Mouse (Mus musculus) midbrain, embryonic 10.5 days (tissue): ENCODE results near the gene Zcchc24. TPM values are rescaled to one million over a fixed set of nuclear protein-coding genes. Genes with fewer than 3 reads are reported as not detected.

ENCODE experiments used
- DNase-seq: peaks from one replicate; pipeline ENCODE4 v3.0.0-alpha.2; 2017; ENCODE audit warnings: low spot score
- H3K27ac ChIP-seq: fragments of 300-500 bp; sonication (generic); replicated peaks from 2 replicates; pipeline ENCODE4 v1.5.1; 2016; ENCODE audit warnings: mild to moderate bottlenecking
- H3K27me3 ChIP-seq: fragments of 300-500 bp; sonication (generic); 2 replicates; pipeline ENCODE4 v1.6.1; 2016; ENCODE audit warnings: low read depth, mild to moderate bottlenecking; ENCODE audit not compliant: poor library complexity, severe bottlenecking
- H3K36me3 ChIP-seq: fragments of 300-500 bp; sonication (generic); 2 replicates; pipeline ENCODE4 v1.6.1; 2016; ENCODE audit warnings: mild to moderate bottlenecking, moderate library complexity
- H3K4me1 ChIP-seq: fragments of 300-500 bp; sonication (generic); 2 replicates; pipeline ENCODE4 v1.6.1; 2016
- H3K4me3 ChIP-seq: fragments of 300-500 bp; sonication (generic); 2 replicates; pipeline ENCODE4 v1.5.1; 2016; ENCODE audit warnings: mild to moderate bottlenecking, moderate library complexity
- H3K9me3 ChIP-seq: fragments of 300-500 bp; sonication (generic); replicated peaks from 2 replicates; pipeline ENCODE4 v1.6.1; 2016; ENCODE audit warnings: mild to moderate bottlenecking
- WGBS: fragments of 180-500 bp; shearing (Covaris S2); methylation state at CpG from one replicate; pipeline ENCODE4 v1.1.7; 2016; 5-methylcytosine and 5-hydroxymethylcytosine counted together
- polyA plus RNA-seq: library from polyadenylated mRNA; unstranded; fragments of >200 nt; fragmentation: Nextera tagmentation; extraction: Ambion mirVana; gene quantifications from 2 replicates; pipeline ENCODE4 v1.2.1, GENCODE M21; 2016

Zcchc24 gene
- polyA plus RNA-seq, 1 experiment from 2014 or later, result 6.4 TPM

GRCm38 (mm10) chr14:25769626-25770306 is 927 bp upstream of the Zcchc24 start:
- Histone ChIP-seq H3K27me3 (peaks cover 65% of the 10 kb centered on the region), H3K4me1 (peaks cover 65% of the 10 kb centered on the region), H3K36me3 (no peaks in the 10 kb centered on the region), H3K9me3 (no peaks in the 10 kb centered on the region), H3K27ac (peak overlapping the region; percentile 71), H3K4me3 (peak overlapping the region; percentile 78)
- DNase-seq, result peak; percentile 41
- WGBS, result 17% methylated on average over 8 of the region's 8 CpGs

GRCm38 (mm10) chr14:25768261-25768893 is 462 bp downstream of the Zcchc24 start:
- no peaks in the 10 kb centered on the region for H3K9me3 ChIP-seq
- WGBS, result 2% methylated on average over 50 of the region's 50 CpGs
- peaks cover 59% of the 10 kb centered on the region for H3K4me1 ChIP-seq
- peaks cover 65% of the 10 kb centered on the region for H3K27me3 ChIP-seq
- H3K27ac ChIP-seq, result peak overlapping the region; percentile 82
- H3K4me3 ChIP-seq, result peak overlapping the region; percentile 78
- no peaks in the 10 kb centered on the region for H3K36me3 ChIP-seq
- no peak for DNase-seq

- 21% methylated on average over 6 of the region's 6 CpGs for WGBS
- peak overlapping the region; percentile 78 for H3K4me3 ChIP-seq
- no peak for DNase-seq
- peaks cover 61% of the 10 kb centered on the region for H3K27me3 ChIP-seq
- H3K4me1 ChIP-seq, result peaks cover 57% of the 10 kb centered on the region
- no peaks in the 10 kb centered on the region for H3K9me3 ChIP-seq
- peak overlapping the region; percentile 82 for H3K27ac ChIP-seq
- H3K36me3 ChIP-seq, result no peaks in the 10 kb centered on the region
Observed at GRCm38 (mm10) chr14:25767725-25768203, 1.1 kb downstream of the Zcchc24 start.

GRCm38 (mm10) chr14:25766441-25766840 is 2.4 kb downstream of the Zcchc24 start:
- no peaks in the 10 kb centered on the region for H3K36me3 ChIP-seq
- peaks cover 53% of the 10 kb centered on the region for H3K27me3 ChIP-seq
- no peak for DNase-seq
- WGBS, result 66% methylated on average over 4 of the region's 4 CpGs
- H3K27ac ChIP-seq, result 0 out of 2 replicates have a peak overlapping the region, but pooled peaks have one; percentile 63
- peak overlapping the region; percentile 19; the same call in 1 of the 2 replicates for H3K4me3 ChIP-seq
- no peaks in the 10 kb centered on the region for H3K9me3 ChIP-seq
- H3K4me1 ChIP-seq, result peaks cover 57% of the 10 kb centered on the region

- Histone ChIP-seq H3K36me3 (no peaks in the 10 kb centered on the region), H3K4me3 (no peak overlapping the region), H3K27me3 (peaks cover 47% of the 10 kb centered on the region), H3K27ac (peak overlapping the region; percentile 63; the same call in 1 of the 2 replicates), H3K4me1 (peaks cover 57% of the 10 kb centered on the region), H3K9me3 (no peaks in the 10 kb centered on the region)
- WGBS, result 35% methylated on average over 8 of the region's 8 CpGs
- no peak for DNase-seq
Observed at GRCm38 (mm10) chr14:25765921-25766320, 2.9 kb downstream of the Zcchc24 start.

- 51% methylated on average over 12 of the region's 12 CpGs for WGBS
- DNase-seq, result no peak
- no peaks in the 10 kb centered on the region for H3K9me3 ChIP-seq
- H3K36me3 ChIP-seq, result no peaks in the 10 kb centered on the region
- peaks cover 57% of the 10 kb centered on the region for H3K4me1 ChIP-seq
- H3K4me3 ChIP-seq, result no peak overlapping the region
- peak overlapping the region; percentile 63 for H3K27ac ChIP-seq
- peaks cover 40% of the 10 kb centered on the region for H3K27me3 ChIP-seq
Observed at GRCm38 (mm10) chr14:25765146-25765545, 3.7 kb downstream of the Zcchc24 start.

- no peak for DNase-seq
- H3K9me3 ChIP-seq, result no peaks in the 10 kb centered on the region
- H3K27me3 ChIP-seq, result peaks cover 11% of the 10 kb centered on the region
- no peak overlapping the region for H3K27ac ChIP-seq
- peaks cover 19% of the 10 kb centered on the region for H3K4me1 ChIP-seq
- 91% methylated on average over 5 of the region's 5 CpGs for WGBS
- no peak overlapping the region for H3K4me3 ChIP-seq
- no peaks in the 10 kb centered on the region for H3K36me3 ChIP-seq
Observed at GRCm38 (mm10) chr14:25761184-25761583, 7.7 kb downstream of the Zcchc24 start.

GRCm38 (mm10) chr14:25759981-25760537 is 8.8 kb downstream of the Zcchc24 start:
- no peak for DNase-seq
- Histone ChIP-seq H3K4me3 (no peak overlapping the region), H3K27ac (no peak overlapping the region; the same call in 1 of the 2 replicates), H3K36me3 (no peaks in the 10 kb centered on the region), H3K4me1 (peaks cover 17% of the 10 kb centered on the region), H3K9me3 (no peaks in the 10 kb centered on the region), H3K27me3 (peaks cover 7% of the 10 kb centered on the region; the same call in 1 of the 2 replicates)
- 79% methylated on average over 8 of the region's 8 CpGs for WGBS

GRCm38 (mm10) chr14:25759551-25759950 is 9.3 kb downstream of the Zcchc24 start:
- WGBS, result 76% methylated on average over 7 of the region's 7 CpGs
- H3K4me1 ChIP-seq, result peaks cover 17% of the 10 kb centered on the region

GRCm38 (mm10) chr14:25757917-25758316 is 10.9 kb downstream of the Zcchc24 start:
- no peaks in the 10 kb centered on the region for H3K36me3 ChIP-seq
- peaks cover 7% of the 10 kb centered on the region; the same call in 1 of the 2 replicates for H3K27me3 ChIP-seq
- DNase-seq, result no peak
- H3K27ac ChIP-seq, result no peak overlapping the region
- no peaks in the 10 kb centered on the region for H3K9me3 ChIP-seq
- H3K4me1 ChIP-seq, result peaks cover 21% of the 10 kb centered on the region
- H3K4me3 ChIP-seq, result no peak overlapping the region
- WGBS, result 75% methylated on average over 4 of the region's 4 CpGs

More at GRCm38 (mm10) chr14:25759551-25759950, 9.3 kb downstream of the Zcchc24 start:
- Histone ChIP-seq H3K9me3 (no peaks in the 10 kb centered on the region), H3K36me3 (no peaks in the 10 kb centered on the region), H3K4me3 (no peak overlapping the region), H3K27ac (no peak overlapping the region; the same call in 1 of the 2 replicates), H3K27me3 (peaks cover 7% of the 10 kb centered on the region; the same call in 1 of the 2 replicates)
- DNase-seq, result no peak

GRCm38 (mm10) chr14:25756385-25756990 is 12.4 kb downstream of the Zcchc24 start:
- no peak for DNase-seq
- no peak overlapping the region for H3K27ac ChIP-seq

GRCm38 (mm10) chr14:25755541-25755940 is 13.3 kb downstream of the Zcchc24 start:
- no peak for DNase-seq
- Histone ChIP-seq H3K27me3 (peaks cover 7% of the 10 kb centered on the region; the same call in 1 of the 2 replicates), H3K4me3 (no peak overlapping the region), H3K36me3 (no peaks in the 10 kb centered on the region), H3K4me1 (peaks cover 21% of the 10 kb centered on the region), H3K27ac (0 out of 2 replicates have a peak overlapping the region, but pooled peaks have one; percentile 46), H3K9me3 (no peaks in the 10 kb centered on the region)
- 58% methylated on average over 4 of the region's 4 CpGs for WGBS

More at GRCm38 (mm10) chr14:25756385-25756990, 12.4 kb downstream of the Zcchc24 start:
- Histone ChIP-seq H3K4me1 (peaks cover 21% of the 10 kb centered on the region), H3K9me3 (no peaks in the 10 kb centered on the region), H3K27me3 (peaks cover 7% of the 10 kb centered on the region; the same call in 1 of the 2 replicates), H3K36me3 (no peaks in the 10 kb centered on the region), H3K4me3 (no peak overlapping the region)
- 77% methylated on average over 7 of the region's 7 CpGs for WGBS
